Mouse (Mus musculus) MEL (cell line): ENCODE measurements around the gene Ppfia4.

Source experiments
- CTCF ChIP-seq, 3 experiments: IDR thresholded peaks in 2 of 3; conservative IDR thresholded peaks in 1 of 3; 2 replicates each; pipeline ENCODE4 v1.5.1; 2011 to 2012; ENCODE audit warnings: low read length in 3 of 3, low read depth in 2 of 3, mild to moderate bottlenecking in 2 of 3, improper control_type of control experiment in 1 of 3, inconsistent platforms in 1 of 3, mixed read lengths in 1 of 3, moderate library complexity in 1 of 3; ENCODE audit not compliant: control insufficient read depth in 1 of 3, insufficient read depth in 1 of 3, poor library complexity in 1 of 3, severe bottlenecking in 1 of 3
- POLR2A ChIP-seq, 2 experiments: IDR thresholded peaks; 2 replicates each; pipeline ENCODE4 v1.6.1; 2011 to 2012; ENCODE audit warnings: low read length in 2 of 2, mild to moderate bottlenecking in 2 of 2, control low read depth in 1 of 2, improper control_type of control experiment in 1 of 2, low read depth in 1 of 2, moderate library complexity in 1 of 2; ENCODE audit not compliant: control insufficient read depth in 1 of 2, insufficient read depth in 1 of 2, poor library complexity in 1 of 2
- SIN3A ChIP-seq: IDR thresholded peaks from 2 replicates; pipeline ENCODE4 v1.6.1; 2012; ENCODE audit warnings: low read length, improper control_type of control experiment, inconsistent platforms
- SMC3 ChIP-seq: IDR thresholded peaks from 2 replicates; pipeline ENCODE4 v1.6.1; 2011; ENCODE audit warnings: low read depth, low read length, improper control_type of control experiment
- TBP ChIP-seq: IDR thresholded peaks from 2 replicates; pipeline ENCODE4 v1.8.0; 2011; ENCODE audit warnings: low read depth, low read length, improper control_type of control experiment

DNA sequence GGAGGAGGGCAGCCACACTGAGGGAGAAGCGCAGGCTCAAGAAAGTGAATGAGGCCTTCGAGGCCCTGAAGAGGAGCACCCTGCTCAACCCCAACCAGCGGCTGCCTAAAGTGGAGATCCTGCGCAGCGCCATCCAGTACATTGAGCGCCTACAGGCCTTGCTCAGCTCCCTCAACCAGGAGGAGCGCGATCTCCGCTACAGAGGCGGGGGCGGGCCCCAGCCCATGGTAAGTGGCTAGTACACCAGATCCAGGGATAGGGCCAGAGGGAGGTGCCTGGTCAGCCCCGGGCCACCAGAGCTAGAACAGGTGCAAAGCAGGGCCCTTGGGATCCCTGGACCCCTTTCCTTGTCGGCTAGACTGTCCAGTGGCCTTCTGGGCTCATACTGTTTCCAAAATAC is 42.4 kb downstream of the Ppfia4 start:
- no peak for TF ChIP-seq CTCF (IDR thresholded peaks at IDR 0.05 in 2 of 3, conservative IDR thresholded peaks at IDR 0.05 in 1 of 3; ENCODE audit: control insufficient read depth in 1 of 3, insufficient read depth in 1 of 3, low read depth in 2 of 3, low read length in 3 of 3, poor library complexity in 1 of 3, severe bottlenecking in 1 of 3)
- no peak for TF ChIP-seq POLR2A (IDR thresholded peaks at IDR 0.05; ENCODE audit: control insufficient read depth in 1 of 2, insufficient read depth in 1 of 2, low read depth in 1 of 2, low read length in 2 of 2, poor library complexity in 1 of 2)
- TF ChIP-seq SIN3A: no peak
- TF ChIP-seq SMC3: no peak
- TF ChIP-seq TBP: no peak
